Mouse (Mus musculus) hindbrain, embryonic 14.5 days (tissue): ENCODE measurements at regions not wholly inside any gene's neighbourhood (a gene's known extent, or its start where the extent isn't known, plus 50 kb on each side); places are given as distances from the start of the nearest gene placed in this dataset.
A peak's percentile ranks its signal among the peaks of the same experiment; 100 is the strongest.

Source experiments
- ATAC-seq: fragments of 200-750 bp; cut with Nextera tagmentation; 2 replicates; pipeline ENCODE4 v1.8.0; 2017; ENCODE audit warnings: moderate number of reproducible peaks, mild to moderate bottlenecking, moderate TSS enrichment, moderate library complexity; ENCODE audit not compliant: low FRiP score
- DNase-seq: peaks from one replicate; pipeline ENCODE4 v3.0.0-alpha.2; 2015; ENCODE audit warnings: low spot score
- H3K27ac ChIP-seq: fragments of 300-500 bp; sonication (generic); 2 replicates; pipeline ENCODE4 v1.5.1; 2014; ENCODE audit warnings: mild to moderate bottlenecking, moderate library complexity
- H3K27me3 ChIP-seq: fragments of 300-500 bp; sonication (generic); 2 replicates; pipeline ENCODE4 v1.6.1; 2014; ENCODE audit warnings: mild to moderate bottlenecking, low read length, mixed read lengths; ENCODE audit not compliant: control insufficient read depth, insufficient read depth
- H3K36me3 ChIP-seq: fragments of 300-500 bp; sonication (generic); replicated peaks from 2 replicates; pipeline ENCODE4 v1.6.1; 2014; ENCODE audit not compliant: control insufficient read depth, insufficient read depth
- H3K4me1 ChIP-seq: fragments of 300-500 bp; sonication (generic); replicated peaks from 2 replicates; pipeline ENCODE4 v1.6.1; 2014; ENCODE audit warnings: antibody characterized with exemption, low read length, mixed read lengths; ENCODE audit not compliant: control insufficient read depth, insufficient read depth
- H3K4me2 ChIP-seq: fragments of 300-500 bp; sonication (generic); replicated peaks from 2 replicates; pipeline ENCODE4 v1.6.1; 2014; ENCODE audit warnings: mild to moderate bottlenecking, moderate library complexity
- H3K4me3 ChIP-seq: fragments of 300-500 bp; sonication (generic); replicated peaks from 2 replicates; pipeline ENCODE4 v1.5.1; 2014; ENCODE audit warnings: mild to moderate bottlenecking, low read length
- H3K9ac ChIP-seq: fragments of 300-500 bp; sonication (generic); 2 replicates; pipeline ENCODE4 v1.6.1; 2014
- H3K9me3 ChIP-seq: fragments of 300-500 bp; sonication (generic); 2 replicates; pipeline ENCODE4 v1.6.1; 2016; ENCODE audit warnings: low read length; ENCODE audit not compliant: control insufficient read depth
- WGBS: fragments of 180-500 bp; shearing (Covaris S2); extraction: QIAGEN DNeasy Blood & Tissue Kit; methylation state at CpG from one replicate; pipeline ENCODE4 v1.1.7; 2014; 5-methylcytosine and 5-hydroxymethylcytosine counted together

DNA sequence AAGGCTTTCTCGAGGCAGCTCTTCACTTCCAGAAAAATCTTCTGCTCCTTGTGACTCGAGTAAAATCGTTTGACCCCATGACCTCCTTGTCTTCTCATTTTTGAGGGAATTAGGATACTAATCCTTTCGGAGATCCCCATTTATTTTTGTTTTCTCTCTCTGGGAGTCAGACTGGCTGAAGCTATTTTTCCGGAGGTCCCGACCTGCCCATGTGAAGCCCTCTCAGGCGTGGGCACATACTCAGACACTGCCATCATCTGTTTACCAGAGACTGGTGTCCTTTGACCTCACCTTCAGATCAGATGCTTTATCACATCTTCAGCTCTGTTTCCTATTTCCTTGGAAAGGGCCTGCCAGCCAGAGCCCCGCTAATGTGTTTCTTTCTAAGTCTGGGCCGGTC lies 429.4 kb downstream of the Dcdc2c start:
- WGBS: 79% methylated on average over 9 of the region's 9 CpGs
- H3K27me3 ChIP-seq: no peaks in the 10 kb centered on the region
- no peak overlapping the region for H3K9ac ChIP-seq
- H3K4me1 ChIP-seq: no peaks in the 10 kb centered on the region
- no peak overlapping the region for H3K27ac ChIP-seq
- no peaks in the 10 kb centered on the region for H3K36me3 ChIP-seq
- no peak overlapping the region for H3K4me2 ChIP-seq
- DNase-seq: no peak
- H3K9me3 ChIP-seq: no peaks in the 10 kb centered on the region
- ATAC-seq: no peak
- H3K4me3 ChIP-seq: no peak overlapping the region

DNA sequence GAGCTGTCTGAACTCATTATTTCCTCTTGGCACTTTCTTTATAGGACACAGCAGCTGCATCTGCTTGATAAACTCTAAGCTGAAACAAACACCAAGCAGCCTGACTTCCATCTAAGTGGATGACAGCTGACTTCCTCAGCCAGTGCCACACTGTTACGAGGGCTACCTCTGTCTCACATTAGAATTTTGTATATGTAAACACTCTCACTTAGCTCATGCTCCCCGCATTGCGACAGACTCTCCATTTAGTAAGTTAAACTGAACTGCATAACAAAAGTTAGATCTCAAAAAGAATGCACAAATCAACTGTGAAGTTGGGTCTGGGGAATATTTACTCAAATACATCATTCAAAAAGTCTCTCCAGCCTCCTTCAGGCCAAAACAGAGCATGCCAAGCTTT lies 432.1 kb downstream of the Dcdc2c start:
- no peak overlapping the region for H3K4me2 ChIP-seq
- ATAC-seq: no peak
- DNase-seq: no peak
- H3K9me3 ChIP-seq: no peaks in the 10 kb centered on the region
- WGBS: 79% methylated on average over 3 of the region's 3 CpGs
- H3K36me3 ChIP-seq: no peaks in the 10 kb centered on the region
- H3K4me3 ChIP-seq: no peak overlapping the region
- no peak overlapping the region for H3K27ac ChIP-seq
- no peaks in the 10 kb centered on the region for H3K4me1 ChIP-seq
- no peaks in the 10 kb centered on the region for H3K27me3 ChIP-seq
- no peak overlapping the region for H3K9ac ChIP-seq

DNA sequence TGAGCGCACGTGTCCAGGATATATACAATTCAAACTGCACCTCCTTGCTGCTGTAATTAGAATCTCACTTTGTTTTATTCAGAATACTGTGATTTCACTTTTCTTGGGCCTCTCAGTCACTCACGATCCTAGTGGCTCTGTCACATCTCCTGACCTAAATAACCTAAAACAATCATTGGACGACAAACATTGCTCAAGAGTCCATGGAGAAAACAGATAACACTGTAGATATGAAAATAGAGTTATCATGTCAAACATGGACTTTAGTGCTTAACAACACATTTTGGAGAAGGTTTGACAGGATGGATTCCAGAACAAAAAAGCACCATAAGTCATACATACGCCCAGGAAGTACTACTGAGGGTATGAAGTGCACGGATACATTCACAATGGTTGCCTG lies 461.5 kb downstream of the Dcdc2c start:
- Histone ChIP-seq H3K4me3 (no peak overlapping the region), H3K9me3 (no peaks in the 10 kb centered on the region), H3K4me1 (no peaks in the 10 kb centered on the region), H3K27ac (no peak overlapping the region), H3K4me2 (no peak overlapping the region), H3K9ac (no peak overlapping the region), H3K36me3 (no peaks in the 10 kb centered on the region), H3K27me3 (no peaks in the 10 kb centered on the region)
- no peak for ATAC-seq
- 92% methylated on average over 6 of the region's 6 CpGs for WGBS
- DNase-seq: no peak

DNA sequence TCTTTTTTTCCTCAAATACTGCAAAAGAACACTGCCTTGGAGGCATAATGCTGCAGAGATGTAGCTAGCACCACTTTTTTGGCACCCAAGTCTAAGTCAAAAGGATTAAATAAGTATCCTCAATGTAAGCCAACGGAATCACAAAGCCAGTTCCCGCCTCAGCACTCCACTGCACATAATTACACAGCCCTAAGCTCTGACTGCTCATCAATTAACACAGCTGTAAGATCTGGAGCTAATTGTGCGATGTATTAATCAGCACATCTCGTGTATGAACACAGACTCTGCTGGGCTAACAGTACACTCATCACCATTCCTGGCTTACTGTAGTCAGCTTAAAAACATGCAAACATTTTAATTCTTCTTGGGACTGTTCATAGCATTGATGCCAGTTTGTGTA lies 466.7 kb downstream of the Dcdc2c start:
- 60% methylated on average over 4 of the region's 4 CpGs for WGBS
- no peak for ATAC-seq
- H3K27ac ChIP-seq: no peak overlapping the region

DNA sequence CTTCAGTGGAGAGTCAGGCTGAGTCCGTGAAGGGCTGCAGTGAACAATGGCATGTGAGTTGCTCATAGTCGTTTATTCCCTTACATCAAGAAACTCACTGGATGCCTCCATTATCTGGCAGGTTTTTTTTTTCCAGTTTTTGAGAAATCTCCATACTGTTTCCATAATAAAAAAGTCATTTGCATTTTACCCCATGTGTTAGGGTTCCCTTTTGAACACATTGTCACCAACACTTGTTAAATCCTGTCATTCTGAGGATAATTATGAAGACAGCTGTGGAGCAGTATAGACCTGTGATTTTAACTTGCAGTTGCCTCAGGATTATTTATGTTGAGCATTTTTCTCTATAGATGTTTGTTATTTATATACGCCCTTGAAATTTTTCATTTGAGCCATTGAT lies 475.6 kb downstream of the Dcdc2c start:
- Histone ChIP-seq H3K4me2 (no peak overlapping the region), H3K4me1 (no peaks in the 10 kb centered on the region), H3K9me3 (no peaks in the 10 kb centered on the region), H3K9ac (no peak overlapping the region), H3K4me3 (no peak overlapping the region), H3K27ac (no peak overlapping the region), H3K27me3 (no peaks in the 10 kb centered on the region), H3K36me3 (no peaks in the 10 kb centered on the region)
- WGBS: 76% methylated on average over 3 of the region's 3 CpGs
- no peak for DNase-seq
- ATAC-seq: no peak

More for the DNA sequence above, 466.7 kb downstream of the Dcdc2c start:
- no peaks in the 10 kb centered on the region for H3K27me3 ChIP-seq
- H3K4me1 ChIP-seq: no peaks in the 10 kb centered on the region
- no peak overlapping the region for H3K4me3 ChIP-seq
- H3K4me2 ChIP-seq: no peak overlapping the region
- H3K36me3 ChIP-seq: no peaks in the 10 kb centered on the region
- no peak overlapping the region for H3K9ac ChIP-seq
- no peaks in the 10 kb centered on the region for H3K9me3 ChIP-seq
- DNase-seq: peak; percentile 43

DNA sequence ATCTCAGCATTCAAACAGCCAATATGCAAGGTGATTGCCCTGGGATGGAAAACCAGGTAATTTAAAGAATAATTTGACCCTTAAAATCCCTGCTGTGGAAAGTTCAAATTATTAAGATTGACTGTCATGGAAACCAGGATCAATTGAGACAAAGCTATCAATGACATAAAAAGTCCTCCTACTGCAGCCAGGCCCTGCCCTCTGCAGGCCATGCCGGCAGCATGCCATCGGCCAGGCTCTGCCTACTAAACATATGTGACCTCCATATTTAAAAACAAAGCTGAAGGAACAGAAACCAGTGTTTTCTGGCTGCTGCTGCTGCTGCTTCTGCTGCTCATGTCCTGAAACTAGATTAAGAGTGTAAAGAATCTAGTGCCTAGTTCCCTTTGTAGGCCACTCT lies 483.6 kb downstream of the Dcdc2c start:
- Histone ChIP-seq H3K4me2 (no peak overlapping the region), H3K27ac (no peak overlapping the region), H3K4me1 (peaks cover 5% of the 10 kb centered on the region; the same call in 1 of the 2 replicates), H3K27me3 (no peaks in the 10 kb centered on the region), H3K4me3 (no peak overlapping the region), H3K9ac (no peak overlapping the region), H3K9me3 (no peaks in the 10 kb centered on the region), H3K36me3 (no peaks in the 10 kb centered on the region)
- DNase-seq: no peak
- WGBS: 45% methylated on average over 2 of the region's 2 CpGs
- no peak for ATAC-seq

DNA sequence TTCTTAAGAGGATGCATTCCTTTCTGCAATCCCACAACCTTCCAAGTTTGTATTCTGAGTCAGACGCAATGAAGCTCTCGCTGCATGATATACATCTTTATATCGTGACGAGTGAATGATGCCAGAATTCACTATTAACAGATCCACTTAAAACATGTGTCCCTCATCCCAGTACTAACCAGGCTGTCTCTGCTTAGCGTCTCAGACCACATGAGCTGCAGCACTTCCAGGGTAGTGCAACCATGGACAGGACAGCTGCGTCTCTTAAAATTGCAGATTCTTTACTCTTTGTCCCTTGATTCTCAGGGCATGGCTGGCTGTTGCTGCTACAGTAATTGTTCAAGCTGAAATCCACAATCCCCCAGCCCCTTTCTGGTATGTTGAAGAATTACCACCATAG lies 491.9 kb downstream of the Dcdc2c start:
- H3K36me3 ChIP-seq: no peaks in the 10 kb centered on the region
- 51% methylated on average over 6 of the region's 6 CpGs for WGBS
- H3K4me1 ChIP-seq: peaks cover 10% of the 10 kb centered on the region
- H3K27ac ChIP-seq: no peak overlapping the region
- no peaks in the 10 kb centered on the region for H3K9me3 ChIP-seq
- H3K4me3 ChIP-seq: no peak overlapping the region
- H3K4me2 ChIP-seq: no peak overlapping the region
- H3K27me3 ChIP-seq: no peaks in the 10 kb centered on the region
- no peak for ATAC-seq
- H3K9ac ChIP-seq: no peak overlapping the region
- no peak for DNase-seq

DNA sequence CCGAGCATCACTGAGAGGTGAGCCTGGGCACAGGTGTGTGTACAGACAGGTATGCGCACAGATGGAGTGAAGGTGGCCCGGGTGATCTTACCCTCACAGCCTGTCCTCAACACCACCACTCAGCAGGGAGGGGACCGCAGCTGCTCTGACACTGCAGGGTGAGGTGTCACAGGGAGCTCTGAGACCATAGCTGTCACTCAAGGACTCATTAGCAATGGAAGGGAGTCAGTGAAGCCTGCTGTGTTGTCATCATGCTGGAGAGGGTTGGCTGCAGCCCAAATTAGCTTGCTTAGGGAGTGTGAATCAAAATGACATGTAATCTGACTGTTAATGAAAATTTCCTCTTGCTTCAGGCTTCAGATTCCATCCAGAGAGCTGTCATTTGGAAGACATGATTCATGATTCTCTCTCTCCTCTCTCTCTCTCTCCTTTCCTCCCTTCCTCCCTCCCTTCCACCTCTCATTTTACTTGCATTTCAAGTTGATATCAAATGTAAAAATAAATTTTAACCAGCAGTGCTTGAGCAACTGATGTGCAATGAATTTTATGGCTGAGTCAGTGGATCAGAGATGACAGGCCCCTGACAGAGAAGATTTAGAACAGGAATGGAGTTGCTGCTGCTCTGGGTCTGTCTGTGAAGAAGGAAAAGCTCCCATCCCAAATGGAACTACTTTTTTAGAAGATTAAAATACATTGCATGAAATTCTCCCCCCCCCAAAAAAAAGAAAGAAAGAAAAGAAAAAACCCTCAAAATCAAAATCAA lies 496.5 kb downstream of the Dcdc2c start:
- no peaks in the 10 kb centered on the region for H3K27me3 ChIP-seq
- H3K9me3 ChIP-seq: no peaks in the 10 kb centered on the region
- peaks cover 12% of the 10 kb centered on the region for H3K4me1 ChIP-seq
- H3K27ac ChIP-seq: peak overlapping the region; percentile 76
- DNase-seq: peak; percentile 75
- no peak overlapping the region for H3K9ac ChIP-seq
- H3K4me3 ChIP-seq: no peak overlapping the region
- 16% methylated on average over 4 of the region's 4 CpGs for WGBS
- 0 out of 2 replicates have a peak overlapping the region, but pooled peaks have one; percentile 3 for H3K4me2 ChIP-seq
- ATAC-seq: peak; percentile 93
- H3K36me3 ChIP-seq: no peaks in the 10 kb centered on the region

DNA sequence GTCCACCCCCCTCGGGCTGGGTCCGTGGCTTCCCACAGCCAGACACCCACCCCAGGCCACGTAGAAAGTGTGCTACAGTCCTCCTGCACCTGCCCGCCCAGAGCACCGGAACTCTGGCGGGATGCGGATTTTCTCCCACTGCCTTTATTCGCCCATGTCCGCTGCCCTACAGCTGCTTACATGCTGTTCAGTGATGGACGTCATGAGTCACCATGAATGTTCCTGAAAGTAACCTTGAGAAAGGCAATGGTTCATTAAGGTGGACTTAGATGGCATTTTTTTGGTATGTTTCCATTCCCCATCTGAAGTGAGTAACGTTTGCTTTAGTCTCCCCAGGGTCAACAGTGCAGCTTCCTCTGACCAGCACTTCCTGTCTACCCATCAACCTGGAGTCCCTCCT lies 497.8 kb downstream of the Dcdc2c start:
- no peaks in the 10 kb centered on the region for H3K9me3 ChIP-seq
- DNase-seq: no peak
- no peaks in the 10 kb centered on the region for H3K36me3 ChIP-seq
- 90% methylated on average over 11 of the region's 11 CpGs for WGBS
- no peak overlapping the region for H3K27ac ChIP-seq
- peaks cover 12% of the 10 kb centered on the region for H3K4me1 ChIP-seq
- no peak for ATAC-seq
- no peak overlapping the region for H3K4me2 ChIP-seq
- no peak overlapping the region for H3K4me3 ChIP-seq
- no peak overlapping the region for H3K9ac ChIP-seq
- no peaks in the 10 kb centered on the region for H3K27me3 ChIP-seq

DNA sequence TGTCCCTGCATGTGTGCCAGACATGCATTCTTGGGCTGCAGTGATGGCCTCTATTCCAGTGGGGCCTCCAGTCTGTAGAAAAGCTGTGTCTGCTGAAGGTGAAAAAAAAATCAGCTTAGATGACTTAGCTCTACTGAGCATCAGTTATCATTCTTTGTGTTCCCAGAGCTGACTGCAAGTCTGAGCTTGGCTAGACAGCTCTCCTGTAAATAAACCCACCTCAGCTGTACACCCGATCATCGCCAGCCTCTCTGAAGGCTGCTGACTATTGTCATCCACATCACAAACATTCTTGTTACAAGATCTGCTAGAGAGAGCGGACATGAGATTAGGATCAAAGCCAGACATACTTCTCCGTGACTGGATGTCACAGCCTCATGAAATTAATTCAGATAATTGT lies 504.2 kb downstream of the Dcdc2c start:
- no peaks in the 10 kb centered on the region for H3K9me3 ChIP-seq
- H3K9ac ChIP-seq: no peak overlapping the region
- H3K4me2 ChIP-seq: no peak overlapping the region
- H3K27me3 ChIP-seq: no peaks in the 10 kb centered on the region
- H3K4me3 ChIP-seq: no peak overlapping the region
- 55% methylated on average over 4 of the region's 4 CpGs for WGBS
- no peaks in the 10 kb centered on the region for H3K36me3 ChIP-seq
- peaks cover 12% of the 10 kb centered on the region; the same call in 1 of the 2 replicates for H3K4me1 ChIP-seq
- peak overlapping the region; percentile 27; the same call in 1 of the 2 replicates for H3K27ac ChIP-seq
- no peak for ATAC-seq
- DNase-seq: no peak
